In the genomic region with DNA sequence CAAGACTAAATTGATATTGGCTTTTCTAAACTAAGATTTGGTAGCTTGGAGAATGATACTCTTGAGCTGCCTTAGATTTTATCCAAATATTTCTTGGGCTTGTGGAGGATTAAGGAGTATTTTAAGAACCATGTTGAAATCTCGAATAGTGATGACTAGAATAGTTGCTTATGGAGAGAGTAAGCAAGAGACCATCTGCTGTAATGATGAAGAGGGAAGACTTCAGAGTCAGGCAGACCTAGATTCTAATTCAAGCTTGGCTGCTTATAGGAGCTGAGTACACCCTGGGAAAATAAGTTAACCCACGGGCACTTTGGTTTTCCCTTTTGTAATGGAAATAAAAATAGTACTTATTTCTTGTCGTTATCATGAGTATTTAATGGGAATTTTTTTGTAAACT, we compare ENCODE assay signal across 10 mouse cellular contexts.
"Had no signal": no experiment of that assay in that cellular context is flagged by ENCODE, and none has a peak within 500 bp of the region (broad histone marks: within the 10 kb centered on the region; RNA-seq: fewer than 3 reads in every experiment).

No protein-coding gene starts in this region.

- DNase-seq: lung, adult 18-20 months; lung, embryonic 14.5 days; lung, postnatal 10 days; lung, postnatal 4 days; right cerebral cortex, postnatal 14 days; thymus, adult 18-20 months; thymus, postnatal 14 days; thymus, postnatal 36 days had no signal

- ATAC-seq: midbrain, embryonic 13.5 days; midbrain, embryonic 15.5 days had no signal
